Mouse (Mus musculus): Measurements from ENCODE around the gene Alox12.

Alox12 gene

GRCm38 (mm10) chr11:70239541-70240279 lies 15.4 kb downstream of the Alox12 start, which contains the start of the genes Gm21988 and Rnasek:
Gene Gm21988, minus strand, starts transcription at chr11:70239830.
Gene Rnasek, minus strand, starts transcription at chr11:70239842.
- peak; percentile 66 to 82 for DNase-seq (ENCODE audit: low read depth in 2 of 2, low spot score in 2 of 2)

GRCm38 (mm10) chr11:70238591-70239440 lies 16.3 kb downstream of the Alox12 start:
- DNase-seq (ENCODE audit: low read depth in 2 of 2, low spot score in 2 of 2): no peak

GRCm38 (mm10) chr11:70237457-70238167 lies 17.5 kb downstream of the Alox12 start, which contains the start of gene 0610010K14Rik:
Gene 0610010K14Rik, minus strand, starts transcription at chr11:70237914.
- DNase-seq (ENCODE audit: low read depth in 2 of 2, low spot score in 2 of 2): peak; percentile 90 to 92

- DNase-seq (ENCODE audit: low read depth in 2 of 2, low spot score in 2 of 2): no peak
Observed at GRCm38 (mm10) chr11:70236717-70237116, 18.4 kb downstream of the Alox12 start.

GRCm38 (mm10) chr11:70235254-70235900 lies 19.8 kb downstream of the Alox12 start:
- no peak for DNase-seq (ENCODE audit: low read depth in 2 of 2, low spot score in 2 of 2)

GRCm38 (mm10) chr11:70234497-70234896 lies 20.7 kb downstream of the Alox12 start:
- DNase-seq (ENCODE audit: low read depth in 2 of 2, low spot score in 2 of 2): no peak

- DNase-seq (ENCODE audit: low read depth in 2 of 2, low spot score in 2 of 2): no peak
Observed at GRCm38 (mm10) chr11:70234037-70234436, 21.1 kb downstream of the Alox12 start.

GRCm38 (mm10) chr11:70233016-70233415 lies 22.1 kb downstream of the Alox12 start:
- DNase-seq (ENCODE audit: low read depth in 2 of 2, low spot score in 2 of 2): no peak

- DNase-seq (ENCODE audit: low read depth in 2 of 2, low spot score in 2 of 2): no peak
Observed at GRCm38 (mm10) chr11:70232546-70232945, 22.6 kb downstream of the Alox12 start.

GRCm38 (mm10) chr11:70230239-70230727 lies 24.9 kb downstream of the Alox12 start:
- peak; percentile 72 to 80 for DNase-seq (ENCODE audit: low read depth in 2 of 2, low spot score in 2 of 2)

- DNase-seq (ENCODE audit: low read depth in 2 of 2, low spot score in 2 of 2): no peak
Observed at GRCm38 (mm10) chr11:70229260-70230010, 25.7 kb downstream of the Alox12 start, which contains the start of gene Bcl6b. Gene Bcl6b, minus strand, starts transcription at chr11:70229798.

GRCm38 (mm10) chr11:70228828-70229227 lies 26.3 kb downstream of the Alox12 start:
- peak; percentile 72 to 85 for DNase-seq (ENCODE audit: low read depth in 2 of 2, low spot score in 2 of 2)

- no peak for DNase-seq (ENCODE audit: low read depth in 2 of 2, low spot score in 2 of 2)
Observed at GRCm38 (mm10) chr11:70227661-70228245, 27.4 kb downstream of the Alox12 start.

GRCm38 (mm10) chr11:70227126-70227525 lies 28.0 kb downstream of the Alox12 start:
- DNase-seq (ENCODE audit: low read depth in 2 of 2, low spot score in 2 of 2): no peak

GRCm38 (mm10) chr11:70226602-70226890 lies 28.6 kb downstream of the Alox12 start:
- DNase-seq (ENCODE audit: low read depth in 2 of 2, low spot score in 2 of 2): no peak

- DNase-seq (ENCODE audit: low read depth in 2 of 2, low spot score in 2 of 2): no peak
Observed at GRCm38 (mm10) chr11:70225798-70226601, 29.2 kb downstream of the Alox12 start.

GRCm38 (mm10) chr11:70223724-70224123 lies 31.4 kb downstream of the Alox12 start:
- no peak for DNase-seq (ENCODE audit: low read depth in 2 of 2, low spot score in 2 of 2)

- DNase-seq (ENCODE audit: low read depth in 2 of 2, low spot score in 2 of 2): no peak
Observed at GRCm38 (mm10) chr11:70221603-70222500, 33.3 kb downstream of the Alox12 start.

Measured in CD8-positive naive resting alpha-beta T cell, adult 2 months (primary cell).